Mouse (Mus musculus) c-Kit-positive CD71-positive TER-119-negative erythroid progenitor cells, embryonic 14.5 days (primary cell): ENCODE measurements at regions not wholly inside any gene's neighbourhood (a gene's known extent, or its start where the extent isn't known, plus 50 kb on each side); places are given as distances from the start of the nearest gene placed in this dataset.

Experiments used
- DNase-seq: peaks from one replicate; pipeline ENCODE4 v3.0.0-alpha.2; 2013; ENCODE audit warnings: low read depth

DNA sequence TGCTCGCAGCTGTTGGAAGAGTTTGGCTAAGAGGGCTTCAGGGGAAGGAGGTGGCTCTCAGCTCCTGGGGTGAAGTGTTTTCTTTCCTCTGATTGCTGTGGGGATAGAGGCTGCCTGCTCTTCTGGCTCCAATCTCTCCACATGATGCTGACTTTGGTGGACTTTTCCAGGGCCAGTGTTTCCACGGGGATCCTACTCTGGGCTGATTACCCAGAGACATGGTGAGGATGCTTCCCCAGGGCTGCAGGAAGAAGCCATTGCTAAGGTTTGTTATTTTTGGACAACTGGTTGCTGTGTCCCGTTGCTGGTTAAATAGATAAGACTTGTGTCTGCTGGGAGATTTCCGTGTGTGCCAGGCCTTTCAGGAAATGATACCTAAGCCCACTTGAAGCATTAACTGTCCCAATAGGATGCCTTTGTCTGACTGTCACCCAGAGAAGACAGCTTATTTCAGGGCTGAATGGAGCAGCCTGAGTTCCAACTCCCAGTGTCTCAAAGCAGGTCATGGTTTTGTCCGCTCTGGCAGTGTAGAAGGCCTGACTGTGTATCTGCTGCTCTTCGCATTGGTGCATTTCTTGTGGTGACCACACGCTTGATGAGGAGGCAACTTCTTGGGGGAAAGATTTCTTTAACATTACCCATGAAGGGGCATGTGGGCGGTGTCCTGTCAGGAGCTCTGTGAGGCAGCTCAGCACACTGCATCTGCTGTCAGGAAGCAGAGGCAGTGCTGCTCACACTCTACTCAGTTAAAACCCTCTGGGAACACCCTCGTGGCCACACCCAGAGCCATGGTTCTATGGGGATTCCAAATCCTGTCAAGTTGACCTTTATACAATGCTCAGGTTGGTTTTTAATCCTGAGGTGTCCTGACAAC, 228.3 kb upstream of the Gadl1 start:
- no peak for DNase-seq

DNA sequence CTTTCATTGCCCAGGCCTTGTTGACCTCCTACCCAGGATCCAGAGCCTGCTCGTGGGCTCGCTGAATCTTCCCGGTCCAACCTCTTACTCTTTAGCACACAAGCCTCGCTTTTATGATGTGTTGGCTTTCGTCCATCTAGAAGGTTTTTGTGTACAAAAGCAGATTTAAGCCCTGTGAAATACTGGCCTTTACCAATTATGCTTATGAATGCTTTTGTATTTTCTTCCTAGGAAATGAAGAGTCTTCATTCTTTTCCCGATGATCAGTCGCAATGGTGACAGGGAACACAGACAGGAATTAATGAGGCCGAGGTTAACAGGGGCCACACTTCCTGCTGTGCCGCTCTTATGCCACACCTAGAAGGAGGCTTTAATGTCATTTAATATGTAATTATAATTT, 227.4 kb upstream of the Gadl1 start:
- no peak for DNase-seq

DNA sequence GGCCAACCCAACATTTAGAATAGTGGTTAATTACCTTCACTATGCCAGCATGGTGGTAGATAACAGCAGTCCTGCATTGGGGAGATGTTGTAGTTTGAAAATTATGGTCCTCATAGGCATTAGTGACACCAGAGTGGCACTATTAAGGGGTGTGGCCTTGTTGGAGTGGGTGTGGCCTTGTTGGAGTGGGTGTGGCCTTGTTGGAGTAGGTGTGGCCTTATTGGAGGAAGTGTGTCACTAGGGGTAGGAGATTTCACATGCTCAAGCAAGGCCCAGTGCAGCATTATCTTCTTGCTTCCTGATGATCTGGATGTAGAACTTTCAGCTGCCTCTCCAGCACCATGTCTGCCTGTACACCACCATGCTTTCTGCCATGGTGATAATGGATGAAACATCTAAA, 225.3 kb upstream of the Gadl1 start:
- no peak for DNase-seq

DNA sequence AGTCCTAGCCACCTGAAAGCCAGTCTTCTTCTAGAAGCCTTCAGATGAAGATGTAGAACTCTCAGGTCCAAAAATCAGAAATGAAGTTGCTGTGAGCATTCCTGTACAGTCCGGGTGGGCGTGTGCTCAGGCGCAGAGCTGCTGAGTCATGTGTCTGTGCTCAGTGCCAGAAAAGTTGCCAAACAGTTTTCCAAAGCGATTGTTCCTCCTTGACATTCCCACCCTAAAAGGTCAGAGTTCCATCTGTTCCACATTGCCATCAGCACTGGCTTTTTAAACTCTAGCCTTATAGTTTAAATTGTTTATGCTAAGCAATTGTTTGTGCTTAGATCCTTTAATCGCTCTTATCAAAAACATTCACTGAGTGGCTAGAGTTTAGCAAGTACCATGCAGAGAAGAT, 222.7 kb upstream of the Gadl1 start:
- no peak for DNase-seq

DNA sequence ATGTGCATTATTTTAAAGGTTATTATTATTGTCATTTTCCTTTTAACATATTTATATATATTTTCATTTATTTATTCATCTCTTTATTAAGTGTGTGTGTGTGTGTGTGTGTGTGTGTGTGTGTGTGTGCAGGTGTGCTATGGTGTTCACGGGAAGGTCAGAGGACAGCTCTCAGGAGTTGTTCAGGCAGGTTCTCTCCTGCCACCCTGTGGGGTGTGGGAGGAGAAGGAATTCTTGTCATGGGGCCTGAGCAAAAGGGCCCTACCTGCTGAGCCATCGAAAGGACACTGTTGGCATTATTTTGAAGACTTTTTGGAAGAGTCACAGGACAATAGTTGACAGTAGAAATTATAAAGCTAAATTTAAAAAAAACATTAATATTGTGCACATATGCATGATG, 216.4 kb upstream of the Gadl1 start:
- DNase-seq: no peak

DNA sequence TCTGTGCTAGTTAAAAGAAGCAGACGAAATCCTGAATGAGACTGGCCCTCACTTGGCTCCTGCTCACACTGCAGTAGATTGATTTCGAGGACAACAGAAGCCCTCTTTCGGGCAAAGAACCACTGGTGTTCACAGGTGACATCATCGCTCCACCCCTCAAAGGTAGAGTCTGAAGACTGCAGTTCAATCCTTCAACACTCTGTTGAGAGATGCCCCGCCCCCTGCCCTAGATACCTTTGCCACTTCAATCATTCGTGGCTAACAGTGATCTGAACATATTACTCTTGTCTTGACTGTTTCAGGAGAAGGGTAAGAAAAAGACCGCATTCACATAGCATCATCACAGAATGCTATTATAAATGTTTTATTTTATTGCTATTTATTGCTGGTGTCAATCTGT, 205.5 kb upstream of the Gadl1 start:
- no peak for DNase-seq

DNA sequence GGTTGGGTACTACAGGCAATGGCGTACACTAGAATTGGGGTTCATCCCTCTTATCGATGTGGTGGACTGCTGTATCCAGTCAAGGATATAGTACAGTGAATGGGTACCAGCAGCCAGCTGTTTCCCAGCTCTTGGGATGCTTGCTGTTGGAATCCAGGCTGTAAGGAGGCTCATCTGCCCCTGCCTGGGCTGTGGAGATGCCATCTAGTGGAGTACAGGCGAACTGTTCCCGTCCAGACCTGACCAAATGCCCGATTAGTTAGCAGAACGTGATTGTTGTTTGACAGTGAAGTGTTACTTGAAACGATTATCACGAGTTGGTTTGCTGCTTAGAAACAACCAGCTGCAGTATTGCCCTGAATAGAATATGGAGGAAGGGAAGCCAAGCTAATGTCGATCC, 205.0 kb upstream of the Gadl1 start:
- DNase-seq: no peak

DNA sequence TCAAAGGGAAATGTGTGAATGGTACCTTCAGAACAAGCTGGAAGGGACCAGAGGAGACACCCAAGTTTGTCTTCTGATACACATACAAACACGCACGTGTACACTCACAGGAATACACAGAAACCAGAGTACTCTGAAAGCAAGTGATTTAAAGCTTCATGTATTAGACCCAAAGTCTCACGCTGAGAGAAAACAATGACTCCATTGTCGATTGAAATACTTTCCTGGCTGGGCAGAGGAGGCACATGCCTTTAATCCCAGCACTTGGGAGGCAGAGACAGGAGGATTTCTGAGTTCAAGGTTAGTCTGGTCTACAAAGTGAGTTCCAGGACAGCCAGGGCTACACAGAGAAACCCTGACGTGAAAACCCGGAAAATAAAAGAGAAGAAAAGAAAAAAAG, 203.5 kb upstream of the Gadl1 start:
- DNase-seq: no peak

DNA sequence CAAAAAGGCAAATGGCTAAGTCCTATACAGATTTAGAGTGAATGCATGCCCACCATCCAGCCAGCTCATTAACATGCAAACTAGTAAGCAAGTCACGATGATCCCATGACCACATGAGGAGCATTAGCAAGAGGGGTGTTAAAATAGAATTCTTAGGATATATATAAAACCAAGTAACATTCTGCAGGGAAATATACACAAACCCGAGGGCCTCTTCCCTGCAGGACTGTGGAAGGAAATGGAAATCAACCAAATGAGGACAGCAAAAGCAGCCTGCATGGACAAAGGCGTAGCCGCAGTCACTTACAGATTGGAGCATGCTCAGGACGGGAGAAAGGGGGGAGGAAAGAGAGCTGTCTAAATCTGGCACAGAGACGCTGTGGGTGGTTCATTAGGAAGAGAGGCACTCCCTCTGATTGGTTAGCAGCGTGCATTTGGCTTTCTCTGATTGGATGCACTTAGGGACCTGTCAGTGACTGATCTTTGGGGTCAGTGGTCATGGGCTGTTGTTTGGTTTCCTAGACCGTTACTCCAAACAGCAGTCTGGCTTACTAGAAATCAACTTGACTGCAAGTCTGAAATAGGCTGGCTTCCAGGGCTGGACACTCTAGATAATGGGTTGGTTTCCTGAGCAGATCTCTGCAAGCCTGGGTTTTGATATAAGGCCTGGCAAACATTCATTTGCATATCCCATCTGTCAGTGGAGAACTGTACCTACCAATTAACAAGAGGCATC, 200.9 kb upstream of the Gadl1 start:
- no peak for DNase-seq

DNA sequence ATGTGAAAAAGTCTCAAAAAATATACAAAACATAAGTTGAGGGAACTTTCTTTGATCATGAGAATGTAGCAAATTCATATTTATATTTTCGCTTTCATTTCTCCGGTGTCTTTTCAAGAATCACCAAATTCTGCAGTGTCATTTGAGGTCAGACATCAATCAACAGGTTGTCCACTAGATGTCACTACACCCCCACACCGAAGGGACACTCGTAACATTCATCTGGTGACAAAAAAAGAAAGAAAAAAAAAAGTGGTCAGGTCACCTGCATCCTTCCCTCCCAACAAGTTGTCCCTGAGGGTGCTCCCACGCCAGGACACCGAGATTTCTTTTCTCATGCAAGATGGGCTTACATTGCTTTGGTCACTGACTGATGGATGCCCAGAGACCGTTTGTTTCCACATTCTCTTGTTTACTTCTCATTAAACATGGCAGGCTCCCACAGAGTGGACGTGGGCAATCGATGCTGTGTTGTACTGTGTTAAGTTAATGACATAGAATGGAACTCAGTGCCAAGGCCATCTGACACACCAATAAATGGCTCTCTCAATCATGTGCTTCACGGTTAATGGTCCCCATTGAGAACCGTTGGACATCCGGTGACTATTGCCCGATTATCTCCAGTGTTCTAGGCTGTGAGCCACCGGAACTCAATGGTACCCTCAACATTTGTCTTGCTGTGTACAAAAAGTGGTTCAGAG, 199.1 kb upstream of the Gadl1 start:
- DNase-seq: no peak

DNA sequence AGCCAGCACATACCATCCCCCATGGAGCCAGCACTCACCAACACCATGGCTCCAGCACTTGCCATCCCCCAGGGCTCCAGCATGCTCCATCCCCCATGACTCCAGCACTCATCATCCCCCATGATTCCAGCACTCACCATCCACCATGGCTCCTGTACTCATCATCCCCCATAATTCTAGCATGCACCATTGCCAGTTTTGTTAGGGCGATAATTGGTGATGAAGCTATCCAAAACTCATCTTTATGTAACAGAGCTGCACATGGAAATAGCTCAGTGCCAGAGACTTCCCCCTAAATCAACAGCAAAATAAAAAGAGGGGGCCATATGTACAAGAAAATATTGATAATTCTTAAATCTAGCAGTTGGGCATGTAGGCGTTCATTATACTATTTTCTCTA, 188.9 kb upstream of the Gadl1 start:
- DNase-seq: no peak

DNA sequence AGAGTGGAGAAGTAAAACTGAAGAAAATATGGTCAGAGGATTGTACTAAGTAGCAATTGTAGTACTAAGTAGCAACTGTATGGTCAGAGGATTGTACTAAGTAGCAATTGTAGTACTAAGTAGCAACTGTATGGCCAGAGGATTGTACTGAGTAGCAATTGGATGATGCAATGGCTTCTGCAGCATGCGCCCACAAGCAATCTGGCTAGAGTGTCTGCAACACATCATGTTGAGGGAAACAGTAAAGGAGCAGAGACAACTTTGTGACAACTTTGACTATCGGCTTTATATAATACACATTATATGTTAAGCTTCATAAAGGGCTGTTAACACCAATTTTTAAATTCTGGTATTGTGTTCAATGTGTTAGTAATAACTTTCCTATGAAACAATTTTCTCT, 188.4 kb upstream of the Gadl1 start:
- DNase-seq: no peak

DNA sequence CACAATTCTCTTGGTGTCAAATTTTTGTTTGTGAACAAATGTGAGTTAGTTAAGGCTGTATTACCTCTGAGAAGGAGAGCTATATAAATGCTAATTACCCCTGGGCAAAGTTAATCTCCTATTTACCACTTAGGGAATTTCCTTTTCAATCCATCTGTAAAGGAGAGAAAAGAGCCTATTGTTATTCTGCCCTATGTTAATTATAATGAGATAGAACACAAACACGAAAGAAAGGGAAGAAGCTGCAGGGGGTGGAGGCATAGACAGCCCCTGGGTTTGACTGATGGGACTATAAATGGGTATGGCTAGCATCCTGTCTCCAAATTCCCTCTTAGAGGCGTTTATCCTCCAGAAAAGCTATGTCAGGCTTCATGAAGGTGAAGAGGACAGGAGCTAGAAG, 185.2 kb upstream of the Gadl1 start:
- no peak for DNase-seq

DNA sequence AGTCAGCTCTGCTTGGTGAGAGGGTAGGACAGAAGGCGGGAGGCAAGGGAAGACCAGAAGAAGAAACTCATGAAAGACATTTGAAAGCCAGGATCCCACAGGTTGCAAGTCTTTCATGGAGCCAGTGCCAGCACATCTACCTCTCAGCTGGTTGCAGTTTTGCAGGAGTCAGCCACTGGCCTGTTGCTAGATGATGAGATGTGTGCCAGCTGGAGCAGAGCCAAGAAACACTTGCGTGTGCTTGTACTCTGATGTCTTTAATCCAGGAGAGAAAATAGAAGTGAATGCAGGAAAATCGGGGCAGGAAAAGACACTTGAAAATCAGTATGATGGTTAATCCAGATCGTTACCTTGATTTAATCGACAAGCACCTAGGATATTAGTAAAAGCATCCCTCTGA, 181.9 kb upstream of the Gadl1 start:
- DNase-seq: no peak

DNA sequence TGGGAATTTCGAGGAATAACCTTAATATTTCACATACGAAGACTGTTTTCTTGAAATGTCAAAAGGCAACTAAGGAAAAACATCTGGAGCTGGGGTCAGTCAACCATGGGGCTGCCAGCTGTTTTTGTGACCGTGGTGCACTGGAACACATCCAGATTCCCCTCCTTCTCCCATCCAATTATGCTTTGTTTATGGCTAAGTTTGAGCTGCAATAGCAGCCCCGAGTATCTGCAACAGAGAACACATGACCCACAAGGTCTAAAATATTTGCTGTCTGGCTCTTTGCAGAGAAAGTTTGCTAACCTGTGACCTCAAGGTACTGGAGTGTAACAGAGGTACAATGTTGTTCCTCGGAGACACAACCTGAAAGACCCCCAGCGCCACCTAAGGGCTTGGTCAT, 177.7 kb upstream of the Gadl1 start:
- DNase-seq: no peak

DNA sequence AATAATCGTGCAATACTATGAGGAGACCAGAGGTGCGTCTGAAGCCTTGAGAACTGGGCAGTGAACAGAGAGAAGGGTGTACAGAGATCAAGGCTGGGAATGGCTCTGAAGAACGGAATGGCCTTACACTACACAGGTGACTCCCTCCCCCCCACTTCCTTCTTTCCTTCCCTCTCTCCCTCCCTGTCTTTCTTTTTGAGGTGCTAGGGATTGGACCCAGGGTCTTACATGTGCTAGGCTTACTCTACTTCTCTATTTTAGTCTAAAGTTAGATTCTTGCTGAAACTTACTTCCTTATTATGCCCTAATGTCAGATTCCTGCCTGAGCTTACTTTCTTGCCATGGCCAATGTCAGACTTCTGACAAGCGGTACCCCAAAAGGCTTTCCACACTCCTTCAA, 176.2 kb upstream of the Gadl1 start:
- no peak for DNase-seq

DNA sequence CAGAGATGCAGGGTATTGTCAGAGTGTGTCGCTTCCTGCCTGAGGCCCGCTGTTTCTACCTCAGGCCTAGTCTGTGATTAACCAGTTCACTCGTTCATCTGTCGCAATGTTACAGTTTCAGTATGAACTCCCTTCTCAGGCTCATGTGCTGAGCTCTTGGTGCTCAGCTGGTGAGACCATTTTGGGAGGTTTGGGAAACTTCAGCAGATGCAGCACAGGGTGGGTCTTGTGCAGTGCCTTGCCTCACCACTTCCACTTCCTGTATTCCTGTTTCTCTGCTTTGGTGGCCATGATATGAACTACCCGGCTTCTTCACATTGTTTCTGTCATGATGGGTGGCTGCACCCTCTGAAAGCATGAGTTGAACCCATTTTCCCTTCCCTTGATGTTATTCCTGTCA, 169.3 kb upstream of the Gadl1 start:
- DNase-seq: no peak

DNA sequence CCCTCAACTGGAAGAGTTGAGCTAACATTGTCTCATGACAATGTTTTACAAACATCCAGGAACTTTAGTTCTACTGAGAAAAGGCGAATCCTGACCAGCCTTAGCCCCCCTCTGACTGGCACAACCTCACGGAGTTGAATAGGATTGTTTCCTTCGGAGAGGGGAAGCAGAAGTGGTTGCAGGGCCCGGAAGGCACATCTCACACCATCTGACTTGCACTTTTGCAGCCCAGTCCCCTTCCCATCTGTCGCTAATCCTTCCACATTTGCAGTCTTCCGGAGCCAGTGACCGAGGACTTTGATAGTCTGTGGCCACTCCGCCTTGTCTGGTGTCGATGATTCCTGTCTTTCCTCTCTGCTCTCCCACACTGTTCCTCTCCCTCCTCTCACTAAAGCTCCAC, 162.8 kb upstream of the Gadl1 start:
- DNase-seq: no peak

DNA sequence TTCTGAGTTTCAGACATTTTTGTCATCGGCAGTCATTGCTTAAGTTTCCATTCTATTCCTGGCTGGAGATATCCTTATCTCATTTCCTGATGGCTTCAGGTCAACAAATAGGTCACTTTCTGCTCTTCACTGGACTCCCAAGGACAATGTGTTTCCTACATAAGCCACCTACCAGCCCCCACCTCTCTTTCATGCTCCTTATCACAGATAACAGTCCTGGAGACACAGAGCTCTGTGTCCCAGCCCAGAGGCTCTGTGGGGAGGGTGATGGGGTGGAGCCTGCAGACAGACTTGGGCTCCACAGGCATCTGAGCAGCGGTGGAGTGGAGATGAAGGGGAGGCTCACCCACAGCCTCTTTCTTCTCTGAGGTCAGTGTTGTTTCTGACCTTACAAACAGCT, 148.8 kb upstream of the Gadl1 start:
- DNase-seq: no peak

DNA sequence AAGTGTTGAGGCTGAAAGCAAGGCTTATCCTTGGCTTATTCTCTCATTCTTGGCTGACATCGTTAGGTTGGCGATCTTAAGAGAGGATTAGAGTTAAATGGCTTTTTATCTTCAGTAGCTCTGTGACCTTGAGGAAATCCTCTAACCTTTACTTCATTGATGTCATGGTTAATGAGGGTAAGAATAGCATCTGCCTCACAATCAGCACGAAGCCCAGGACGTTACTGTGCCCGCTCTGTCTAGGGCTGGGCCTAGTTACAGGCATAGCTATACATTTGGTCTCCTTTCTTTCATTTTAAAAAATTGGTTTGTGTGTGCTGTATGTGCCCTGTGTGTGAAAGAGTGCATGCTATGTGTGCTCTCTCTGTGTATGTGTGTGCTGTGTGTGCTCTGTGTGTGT, 145.1 kb upstream of the Gadl1 start:
- DNase-seq: no peak

DNA sequence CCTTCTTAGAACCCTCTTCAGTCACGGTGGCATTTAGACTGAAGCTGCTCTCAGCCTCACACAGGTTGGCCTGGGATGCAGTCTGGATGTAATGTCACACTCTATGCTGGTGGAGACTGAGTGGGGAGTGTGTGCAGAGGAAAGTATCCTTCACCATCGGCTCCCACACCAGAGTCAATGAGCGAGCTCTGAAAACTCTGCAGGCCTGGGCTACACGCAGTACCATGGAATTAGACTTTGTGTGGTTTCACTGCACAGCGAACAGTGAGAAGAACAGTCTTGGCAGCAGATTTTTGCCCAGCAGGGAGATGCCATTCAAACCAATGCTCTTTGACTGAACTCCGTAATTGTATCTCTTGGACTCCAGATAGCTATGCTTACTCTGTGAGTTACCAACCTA, 142.8 kb upstream of the Gadl1 start:
- DNase-seq: no peak

DNA sequence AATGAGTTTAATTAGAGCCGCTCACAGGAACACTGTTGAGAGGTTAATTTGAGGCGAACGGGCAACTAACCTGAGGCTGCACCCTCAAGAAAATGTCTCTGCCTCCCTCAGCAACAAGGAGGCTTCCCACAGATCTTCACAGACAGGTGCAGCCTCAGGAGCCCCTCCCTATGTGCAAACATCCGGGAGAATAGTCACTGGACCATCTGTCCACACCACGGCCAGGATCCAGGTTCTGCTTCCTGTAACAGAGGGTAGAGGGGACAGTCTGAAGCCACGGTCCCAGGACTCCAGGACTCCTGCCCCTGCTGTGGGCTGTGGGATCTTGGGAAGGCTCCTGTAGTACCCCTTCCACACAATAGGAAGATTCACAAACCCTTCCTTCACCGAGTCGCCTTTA, 134.1 kb upstream of the Gadl1 start:
- no peak for DNase-seq

DNA sequence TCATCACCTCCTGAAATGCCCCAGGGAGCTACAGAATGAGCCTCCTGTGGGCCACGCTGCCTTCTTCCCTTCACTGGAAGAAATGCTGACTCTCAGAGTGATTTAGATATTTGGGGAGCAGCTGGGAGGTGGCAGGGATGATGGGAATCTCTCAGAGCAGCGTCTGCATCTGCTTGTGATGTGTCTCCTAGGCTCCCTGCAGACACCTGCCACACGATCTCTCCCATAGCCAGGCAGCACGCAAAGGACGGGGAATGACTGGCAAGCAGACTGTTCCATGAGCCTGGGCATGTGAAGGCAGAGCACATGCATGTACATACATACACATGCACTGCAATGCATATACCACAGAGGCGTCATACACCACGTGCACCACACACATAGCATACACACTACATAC, 133.4 kb upstream of the Gadl1 start:
- DNase-seq: no peak
